Mouse (Mus musculus) ES-Bruce4 (cell line): ENCODE measurements around the gene Nsun2. TPM values are rescaled to one million over a fixed set of nuclear protein-coding genes. Genes with fewer than 3 reads are reported as not detected.

Experiments
- H3K27ac ChIP-seq: 2 replicates; pipeline ENCODE4 v1.5.1; 2012; ENCODE audit warnings: low read length, inconsistent platforms; ENCODE audit not compliant: insufficient read depth
- H3K27me3 ChIP-seq: 2 replicates; pipeline ENCODE4 v1.6.1; 2012; ENCODE audit warnings: mild to moderate bottlenecking, low read length, inconsistent platforms; ENCODE audit not compliant: control insufficient read depth, poor library complexity, insufficient read depth, severe bottlenecking
- H3K36me3 ChIP-seq: 2 replicates; pipeline ENCODE4 v1.6.1; 2012; ENCODE audit warnings: inconsistent platforms, mild to moderate bottlenecking, low read length, moderate library complexity; ENCODE audit not compliant: control insufficient read depth, poor library complexity, insufficient read depth, severe bottlenecking
- H3K4me1 ChIP-seq: one replicate; pipeline ENCODE4 v1.8.1; 2011; ENCODE audit warnings: low read length; ENCODE audit not compliant: control insufficient read depth, insufficient read depth
- H3K4me3 ChIP-seq: 2 replicates; pipeline ENCODE4 v1.5.1; 2011; ENCODE audit warnings: low read depth, mild to moderate bottlenecking, low read length
- H3K9ac ChIP-seq: 2 replicates; pipeline ENCODE4 v1.6.1; 2012; ENCODE audit warnings: low read depth, mild to moderate bottlenecking, inconsistent platforms; ENCODE audit not compliant: poor library complexity, severe bottlenecking
- H3K9me3 ChIP-seq: replicated peaks from 2 replicates; pipeline ENCODE4 v1.6.1; 2012; ENCODE audit warnings: mild to moderate bottlenecking, low read length, inconsistent platforms; ENCODE audit not compliant: control insufficient read depth, poor library complexity, insufficient read depth, severe bottlenecking
- CTCF ChIP-seq: IDR thresholded peaks from one replicate; pipeline ENCODE4 v1.8.1; 2011; ENCODE audit warnings: low read depth, low read length
- EP300 ChIP-seq: IDR thresholded peaks from 2 replicates; pipeline ENCODE4 v1.6.1; 2011; ENCODE audit warnings: low read depth, low read length; ENCODE audit not compliant: insufficient read depth
- POLR2A ChIP-seq: IDR thresholded peaks from one replicate; pipeline ENCODE4 v1.8.1; 2011; ENCODE audit warnings: low read length; ENCODE audit not compliant: insufficient read depth
- polyA plus RNA-seq: library from polyadenylated mRNA; stranded (reverse); fragments of >200 nt; gene quantifications from 2 replicates; pipeline ENCODE4 v1.2.4, GENCODE M21; 2011; ENCODE audit warnings: low read depth; ENCODE audit not compliant: missing spikeins, insufficient read depth, insufficient read length

Nsun2 gene
- polyA plus RNA-seq, 1 experiment, result 197 TPM

- no peak for TF ChIP-seq CTCF
- no peak for TF ChIP-seq POLR2A
- TF ChIP-seq EP300, result no peak
These were observed 110.4 kb downstream of the Nsun2 start for GRCm38 (mm10) chr13:69643937-69644336.

GRCm38 (mm10) chr13:69644427-69645166 is 111.1 kb downstream of the Nsun2 start:
- H3K9ac ChIP-seq, result no peak overlapping the region
- H3K4me1 ChIP-seq, result no peaks in the 10 kb centered on the region
- no peak overlapping the region for H3K27ac ChIP-seq
- no peak overlapping the region for H3K4me3 ChIP-seq
- TF ChIP-seq POLR2A, result no peak
- no peak for TF ChIP-seq EP300
- TF ChIP-seq CTCF, result no peak
- no peaks in the 10 kb centered on the region for H3K27me3 ChIP-seq
- peaks cover 2% of the 10 kb centered on the region; the same call in 1 of the 2 replicates for H3K36me3 ChIP-seq
- no peaks in the 10 kb centered on the region for H3K9me3 ChIP-seq

More at GRCm38 (mm10) chr13:69643937-69644336, 110.4 kb downstream of the Nsun2 start:
- Histone ChIP-seq H3K9me3 (no peaks in the 10 kb centered on the region), H3K27me3 (no peaks in the 10 kb centered on the region), H3K4me1 (no peaks in the 10 kb centered on the region), H3K27ac (no peak overlapping the region), H3K9ac (no peak overlapping the region), H3K4me3 (no peak overlapping the region), H3K36me3 (peaks cover 6% of the 10 kb centered on the region; the same call in 1 of the 2 replicates)

GRCm38 (mm10) chr13:69645694-69646423 is 112.3 kb downstream of the Nsun2 start:
- no peaks in the 10 kb centered on the region for H3K27me3 ChIP-seq
- H3K4me1 ChIP-seq, result no peaks in the 10 kb centered on the region
- no peaks in the 10 kb centered on the region for H3K36me3 ChIP-seq
- H3K9me3 ChIP-seq, result no peaks in the 10 kb centered on the region
- no peak overlapping the region for H3K27ac ChIP-seq
- no peak overlapping the region for H3K9ac ChIP-seq
- TF ChIP-seq POLR2A (no peak), CTCF (no peak), EP300 (no peak)
- H3K4me3 ChIP-seq, result no peak overlapping the region

GRCm38 (mm10) chr13:69646481-69646880 is 112.9 kb downstream of the Nsun2 start:
- Histone ChIP-seq H3K27me3 (no peaks in the 10 kb centered on the region), H3K4me1 (no peaks in the 10 kb centered on the region), H3K4me3 (no peak overlapping the region), H3K9ac (no peak overlapping the region), H3K9me3 (no peaks in the 10 kb centered on the region), H3K27ac (no peak overlapping the region), H3K36me3 (no peaks in the 10 kb centered on the region)
- no peak for TF ChIP-seq POLR2A
- no peak for TF ChIP-seq CTCF
- no peak for TF ChIP-seq EP300

- no peak overlapping the region for H3K9ac ChIP-seq
- H3K27ac ChIP-seq, result no peak overlapping the region
- H3K4me1 ChIP-seq, result no peaks in the 10 kb centered on the region
- no peak overlapping the region for H3K4me3 ChIP-seq
- no peaks in the 10 kb centered on the region for H3K27me3 ChIP-seq
- no peak for TF ChIP-seq EP300
- TF ChIP-seq CTCF, result no peak
- no peak for TF ChIP-seq POLR2A
- H3K36me3 ChIP-seq, result no peaks in the 10 kb centered on the region
- no peaks in the 10 kb centered on the region for H3K9me3 ChIP-seq
These were observed 121.0 kb downstream of the Nsun2 start for GRCm38 (mm10) chr13:69654508-69654907.

- H3K9ac ChIP-seq, result no peak overlapping the region
- H3K27ac ChIP-seq, result no peak overlapping the region
- H3K4me1 ChIP-seq, result no peaks in the 10 kb centered on the region
- TF ChIP-seq POLR2A, result no peak
- no peaks in the 10 kb centered on the region for H3K36me3 ChIP-seq
- no peak overlapping the region for H3K4me3 ChIP-seq
- no peaks in the 10 kb centered on the region for H3K27me3 ChIP-seq
- H3K9me3 ChIP-seq, result no peaks in the 10 kb centered on the region
These were observed 138.6 kb downstream of the Nsun2 start for GRCm38 (mm10) chr13:69672121-69672520.
